Mouse (Mus musculus) embryonic fibroblast, embryonic 13.5 days (primary cell): ENCODE results near the gene Gaa.

Experiments
- CTCF ChIP-seq: IDR thresholded peaks from 2 replicates; pipeline ENCODE4 v1.5.1; 2011; ENCODE audit warnings: mild to moderate bottlenecking, control low read depth, low read length, moderate library complexity, borderline replicate concordance; ENCODE audit not compliant: insufficient read depth
- POLR2A ChIP-seq: IDR thresholded peaks from 2 replicates; pipeline ENCODE4 v1.6.1; 2011; ENCODE audit warnings: low read depth, mild to moderate bottlenecking, control low read depth, low read length, moderate library complexity

GRCm38 (mm10) chr11:119258572-119259322 is 8.9 kb upstream of the Gaa start:
- TF ChIP-seq POLR2A (peak; percentile 66), CTCF (no peak)
